Mouse (Mus musculus): ENCODE data around the gene Cnot1.

Gene Cnot1

GRCm38 (mm10) chr8:95781775-95782174, 25.5 kb downstream of the Cnot1 start:
- in situ Hi-C loops (cut with MboI; ENCODE audit: low pct_unique_long_range_greater_than_20kb in 1 of 2, low sequenced_read_pairs in 2 of 2, unreplicated experiment in 1 of 2) = no loop called here

GRCm38 (mm10) chr8:95781085-95781484, 26.2 kb downstream of the Cnot1 start:
- in situ Hi-C loops (cut with MboI; ENCODE audit: low pct_unique_long_range_greater_than_20kb in 1 of 2, low sequenced_read_pairs in 2 of 2, unreplicated experiment in 1 of 2) = no loop called here

GRCm38 (mm10) chr8:95764133-95764532, 43.1 kb downstream of the Cnot1 start:
- in situ Hi-C loops (cut with MboI; ENCODE audit: low pct_unique_long_range_greater_than_20kb in 1 of 2, low sequenced_read_pairs in 2 of 2, unreplicated experiment in 1 of 2) = loop anchor here in 1 of 2 experiments (5.0 kb wide), 1 partner anchor 37 kb away; no protein-coding TSS in a partner anchor

DNA sequence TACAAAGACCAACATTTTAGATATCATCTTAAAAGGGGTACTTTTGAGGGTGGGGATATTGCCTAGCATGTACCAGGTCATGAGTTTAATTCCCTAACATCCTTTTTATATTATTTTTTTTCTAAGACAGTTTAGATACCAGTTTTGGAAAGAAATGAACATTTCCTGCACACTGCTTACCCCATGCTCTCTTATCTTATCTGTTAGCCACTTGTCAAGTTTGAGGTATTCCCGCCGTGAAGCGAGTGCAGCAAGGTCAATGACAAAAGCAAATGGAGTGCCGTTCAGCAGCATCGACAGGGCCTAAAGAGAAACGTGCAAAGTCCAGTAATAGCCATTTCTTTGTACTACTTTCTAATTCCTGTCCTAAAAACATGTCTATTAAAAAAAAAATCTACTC, 46.9 kb downstream of the Cnot1 start:
- in situ Hi-C loops (cut with MboI; ENCODE audit: low pct_unique_long_range_greater_than_20kb in 1 of 2, low sequenced_read_pairs in 2 of 2, unreplicated experiment in 1 of 2) = loop anchor here in 1 of 2 experiments (5.0 kb wide), 1 partner anchor 33 kb away; no protein-coding TSS in a partner anchor

- in situ Hi-C loops (cut with MboI; ENCODE audit: low pct_unique_long_range_greater_than_20kb in 1 of 2, low sequenced_read_pairs in 2 of 2, unreplicated experiment in 1 of 2) = no loop called here
These were observed 55.3 kb downstream of the Cnot1 start for GRCm38 (mm10) chr8:95751924-95752323.

GRCm38 (mm10) chr8:95748028-95748427, 59.2 kb downstream of the Cnot1 start:
- in situ Hi-C loops (cut with MboI; ENCODE audit: low pct_unique_long_range_greater_than_20kb in 1 of 2, low sequenced_read_pairs in 2 of 2, unreplicated experiment in 1 of 2) = no loop called here

- in situ Hi-C loops (cut with MboI; ENCODE audit: low pct_unique_long_range_greater_than_20kb in 1 of 2, low sequenced_read_pairs in 2 of 2, unreplicated experiment in 1 of 2) = no loop called here
These were observed 65.5 kb downstream of the Cnot1 start for GRCm38 (mm10) chr8:95741732-95742131.

DNA sequence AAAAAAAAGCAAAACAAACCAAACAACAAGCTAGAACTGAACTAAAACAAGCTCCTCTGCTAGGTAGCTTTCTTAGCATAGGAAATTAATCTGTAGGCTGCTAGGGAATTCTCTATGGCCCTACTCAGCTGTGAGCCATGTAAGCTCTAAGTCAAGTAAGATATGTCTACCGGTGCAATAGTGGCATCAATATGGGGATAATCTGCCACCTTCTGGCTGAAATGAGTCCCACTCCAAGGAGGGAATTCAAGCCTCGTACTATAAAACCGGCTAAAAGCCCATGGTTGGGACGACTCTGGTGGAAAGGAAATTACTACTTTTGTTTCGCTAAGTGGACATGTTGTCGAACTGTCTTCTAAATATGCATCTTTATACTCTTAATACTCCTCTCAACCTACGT, 68.7 kb downstream of the Cnot1 start:
- in situ Hi-C loops (cut with MboI; ENCODE audit: low pct_unique_long_range_greater_than_20kb in 1 of 2, low sequenced_read_pairs in 2 of 2, unreplicated experiment in 1 of 2) = no loop called here

GRCm38 (mm10) chr8:95727625-95728024, 79.6 kb downstream of the Cnot1 start:
- in situ Hi-C loops (cut with MboI; ENCODE audit: low pct_unique_long_range_greater_than_20kb in 1 of 2, low sequenced_read_pairs in 2 of 2, unreplicated experiment in 1 of 2) = loop anchor here in 1 of 2 experiments (5.0 kb wide), 1 partner anchor 35 kb away; no protein-coding TSS in a partner anchor

GRCm38 (mm10) chr8:95716546-95717335, 90.5 kb downstream of the Cnot1 start:
- in situ Hi-C loops (cut with MboI; ENCODE audit: low pct_unique_long_range_greater_than_20kb in 1 of 2, low sequenced_read_pairs in 2 of 2, unreplicated experiment in 1 of 2) = no loop called here

DNA sequence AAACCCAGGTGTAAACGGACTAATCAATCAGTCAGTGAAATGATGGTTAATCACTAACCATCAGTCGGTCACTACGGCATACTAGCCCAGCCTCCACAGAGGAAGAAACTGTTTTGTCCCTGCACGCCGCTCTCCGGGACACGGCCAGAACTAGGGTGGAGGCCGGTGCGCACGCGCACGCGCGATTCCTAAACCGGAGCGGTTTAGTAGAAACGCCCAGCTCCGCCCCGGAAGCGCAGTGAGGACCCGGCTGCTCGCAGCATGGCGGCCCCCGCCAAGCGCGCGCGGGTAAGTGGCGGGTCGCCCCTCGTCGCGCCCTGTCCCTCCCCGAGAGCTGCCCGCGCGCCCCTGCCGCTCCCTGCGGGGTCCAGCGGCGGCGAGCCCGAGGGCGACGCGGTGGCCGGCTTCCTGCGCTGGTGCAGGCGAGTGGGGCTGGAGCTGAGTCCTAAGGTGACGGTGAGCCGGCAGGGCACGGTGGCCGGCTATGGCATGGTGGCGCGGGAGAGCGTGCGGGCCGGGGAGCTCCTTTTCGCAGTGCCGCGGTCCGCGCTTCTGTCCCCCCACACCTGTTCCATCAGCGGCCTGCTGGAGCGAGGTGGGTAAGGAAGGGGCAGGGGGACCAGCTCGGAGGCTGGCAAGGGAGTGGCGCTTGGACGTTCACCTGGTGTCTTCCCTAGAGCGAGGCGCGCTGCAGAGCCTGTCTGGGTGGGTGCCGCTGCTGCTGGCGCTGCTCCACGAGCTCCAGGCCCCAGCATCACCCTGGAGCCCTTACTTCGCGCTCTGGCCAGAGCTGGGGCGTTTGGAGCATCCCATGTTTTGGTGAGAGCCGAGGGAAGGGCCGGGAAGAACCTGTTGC, 91.4 kb downstream of the Cnot1 start, which contains the start of gene Setd6:
Gene Setd6 (plus strand): TSS at position 206 of the 856 bp plus-strand sequence.
- in situ Hi-C loops (cut with MboI; ENCODE audit: low pct_unique_long_range_greater_than_20kb in 1 of 2, low sequenced_read_pairs in 2 of 2, unreplicated experiment in 1 of 2) = no loop called here

DNA sequence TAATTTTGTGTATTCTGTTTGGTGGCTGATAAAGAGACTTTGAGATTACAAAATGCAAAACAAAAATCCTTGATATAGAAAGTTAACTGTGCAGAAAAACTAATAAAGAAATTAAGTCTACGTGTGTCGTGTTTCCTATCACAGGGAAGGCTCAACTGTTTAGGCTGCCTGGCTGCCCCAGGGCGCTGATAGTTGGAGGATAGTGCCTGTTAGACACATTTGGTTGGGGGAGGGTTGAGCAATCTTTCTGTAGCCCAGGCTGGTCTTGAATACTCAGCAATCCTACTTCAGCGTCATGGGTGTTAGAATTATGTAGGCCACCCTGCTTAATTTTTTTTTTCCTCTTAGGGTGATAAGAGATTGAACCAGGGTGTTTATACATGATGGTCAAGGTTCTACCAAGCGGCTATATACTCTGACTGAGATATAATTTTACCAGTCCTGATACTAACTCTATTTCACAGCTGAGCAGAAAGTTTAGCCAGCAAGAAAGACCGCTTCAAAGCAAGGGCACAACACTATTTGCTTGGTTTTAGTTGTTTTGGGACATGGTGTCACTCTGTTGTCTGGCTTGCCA, 92.3 kb downstream of the Cnot1 start:
- in situ Hi-C loops (cut with MboI; ENCODE audit: low pct_unique_long_range_greater_than_20kb in 1 of 2, low sequenced_read_pairs in 2 of 2, unreplicated experiment in 1 of 2) = no loop called here

GRCm38 (mm10) chr8:95714367-95714766, 92.9 kb downstream of the Cnot1 start:
- in situ Hi-C loops (cut with MboI; ENCODE audit: low pct_unique_long_range_greater_than_20kb in 1 of 2, low sequenced_read_pairs in 2 of 2, unreplicated experiment in 1 of 2) = no loop called here

GRCm38 (mm10) chr8:95713100-95714010, 93.9 kb downstream of the Cnot1 start:
- in situ Hi-C loops (cut with MboI; ENCODE audit: low pct_unique_long_range_greater_than_20kb in 1 of 2, low sequenced_read_pairs in 2 of 2, unreplicated experiment in 1 of 2) = no loop called here

GRCm38 (mm10) chr8:95712395-95712794, 94.9 kb downstream of the Cnot1 start:
- in situ Hi-C loops (cut with MboI; ENCODE audit: low pct_unique_long_range_greater_than_20kb in 1 of 2, low sequenced_read_pairs in 2 of 2, unreplicated experiment in 1 of 2) = no loop called here

GRCm38 (mm10) chr8:95711029-95711428, 96.2 kb downstream of the Cnot1 start:
- in situ Hi-C loops (cut with MboI; ENCODE audit: low pct_unique_long_range_greater_than_20kb in 1 of 2, low sequenced_read_pairs in 2 of 2, unreplicated experiment in 1 of 2) = no loop called here

DNA sequence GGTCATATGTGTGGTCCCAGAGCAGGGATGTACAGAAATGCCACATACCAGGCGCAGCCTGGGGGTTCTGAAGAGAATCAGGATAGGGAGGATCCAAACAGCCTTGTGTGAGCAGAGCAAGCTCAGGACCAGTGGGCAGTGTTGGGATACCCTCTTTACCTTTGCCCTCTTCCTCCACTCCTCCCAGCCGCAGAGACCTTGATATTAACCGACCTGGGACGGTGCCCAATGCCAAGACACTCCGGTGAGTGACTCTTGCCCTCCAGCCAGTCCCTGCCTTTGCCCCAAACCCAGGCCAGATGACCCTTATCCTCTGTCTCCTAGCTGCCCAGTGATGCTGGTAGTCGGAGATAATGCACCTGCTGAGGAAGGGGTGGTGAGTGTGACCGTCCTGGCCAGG, 97.7 kb downstream of the Cnot1 start:
- in situ Hi-C loops (cut with MboI; ENCODE audit: low pct_unique_long_range_greater_than_20kb in 1 of 2, low sequenced_read_pairs in 2 of 2, unreplicated experiment in 1 of 2) = no loop called here

GRCm38 (mm10) chr8:95704538-95704937, 102.7 kb downstream of the Cnot1 start:
- in situ Hi-C loops (cut with MboI; ENCODE audit: low pct_unique_long_range_greater_than_20kb in 1 of 2, low sequenced_read_pairs in 2 of 2, unreplicated experiment in 1 of 2) = no loop called here
